Mouse (Mus musculus) cortical plate, adult 2 months (tissue): ENCODE results near the gene Cstb.

ENCODE experiments used
- CTCF ChIP-seq: fragments of 200-500 bp; IDR thresholded peaks from 2 replicates; pipeline ENCODE4 v1.5.1; 2011; ENCODE audit warnings: mild to moderate bottlenecking, control low read depth, low read length; ENCODE audit not compliant: insufficient read depth; ENCODE audit errors: extremely low read depth
- POLR2A ChIP-seq: fragments of 200-500 bp; IDR thresholded peaks from 2 replicates; pipeline ENCODE4 v1.6.1; 2011; ENCODE audit warnings: mild to moderate bottlenecking, low read length, control low read depth; ENCODE audit not compliant: insufficient read depth; ENCODE audit errors: extremely low read depth

DNA sequence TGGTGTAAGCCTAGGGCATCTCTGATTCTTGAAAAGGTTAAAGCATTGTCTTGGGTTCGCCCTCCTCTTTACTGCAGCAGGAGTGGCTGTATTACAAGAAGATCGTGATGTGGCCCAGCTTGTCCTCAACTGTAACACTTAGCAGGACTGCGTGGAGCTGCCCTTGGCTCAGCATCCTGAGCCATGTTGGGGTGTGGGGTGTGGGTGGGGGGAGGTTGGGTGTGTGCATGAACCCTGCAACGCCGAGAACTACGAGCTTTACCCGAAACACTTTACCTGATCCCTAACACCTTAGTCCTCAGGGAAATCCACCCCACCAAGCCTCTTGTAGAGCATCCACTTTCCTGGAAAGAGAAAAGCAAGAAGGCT is 12.3 kb upstream of the Cstb start:
- TF ChIP-seq CTCF = no peak
- TF ChIP-seq POLR2A = no peak
